Mouse (Mus musculus): ENCODE measurements around the gene Wnt8b. TPM values are rescaled to one million over a fixed set of nuclear protein-coding genes. Genes with fewer than 3 reads are reported as not detected.
A peak's percentile ranks its signal among the peaks of the same experiment; 100 is the strongest.

The Wnt8b gene
- polyA plus RNA-seq, 1 experiment, result not detected

DNA sequence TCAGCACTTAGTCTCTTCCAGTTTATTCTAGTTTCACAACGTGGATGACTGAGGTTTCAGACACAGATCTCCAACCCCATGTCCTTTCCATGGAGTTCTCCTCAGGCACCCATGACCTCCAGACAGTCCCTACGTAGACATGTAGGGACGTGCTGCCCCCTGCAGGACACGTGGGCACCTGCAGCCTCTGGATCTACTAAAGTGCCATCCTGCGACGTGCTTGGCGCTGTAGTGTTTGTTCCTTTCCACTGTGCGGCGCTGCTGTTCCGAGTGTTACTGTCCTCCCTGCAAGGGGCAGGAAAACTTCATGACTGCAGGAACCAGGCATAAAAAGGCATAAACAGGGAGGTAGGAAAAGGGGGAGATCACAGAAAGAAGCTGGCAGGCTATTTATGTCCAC lies 19.1 kb upstream of the Wnt8b start:
- H3K79me3 ChIP-seq (ENCODE audit: low read depth), result no peaks in the 10 kb centered on the region
- H3K4me3 ChIP-seq (ENCODE audit: insufficient read depth, poor library complexity, severe bottlenecking), result no peak overlapping the region
- H3K79me2 ChIP-seq (ENCODE audit: control insufficient read depth, insufficient read depth), result no peaks in the 10 kb centered on the region
- peaks cover 31% of the 10 kb centered on the region for H3K27me3 ChIP-seq (ENCODE audit: control insufficient read depth, insufficient read depth, insufficient read length)
- no peaks in the 10 kb centered on the region for H3K36me3 ChIP-seq (ENCODE audit: control insufficient read depth, insufficient read depth)
- no peak overlapping the region for H3ac ChIP-seq (ENCODE audit: control insufficient read depth, insufficient read length, low read depth)
- no peak for TF ChIP-seq USF1 (IDR thresholded peaks at IDR 0.05; ENCODE audit: low read depth)
- no peak for TF ChIP-seq MYOD1 (IDR thresholded peaks at IDR 0.05; ENCODE audit: control insufficient read depth, insufficient read length, low read depth)
- no peak for TF ChIP-seq CEBPB (IDR thresholded peaks at IDR 0.05; ENCODE audit: low read depth)
- TF ChIP-seq CTCF (IDR thresholded peaks at IDR 0.05; ENCODE audit: control insufficient read depth, insufficient read depth, insufficient read length), result peak; percentile 94

GRCm38 (mm10) chr19:44475268-44475667 lies 18.0 kb upstream of the Wnt8b start:
- H3ac ChIP-seq (ENCODE audit: control insufficient read depth, insufficient read length, low read depth), result no peak overlapping the region
- H3K36me3 ChIP-seq (ENCODE audit: control insufficient read depth, insufficient read depth), result no peaks in the 10 kb centered on the region
- no peaks in the 10 kb centered on the region for H3K79me2 ChIP-seq (ENCODE audit: control insufficient read depth, insufficient read depth)
- peaks cover 31% of the 10 kb centered on the region for H3K27me3 ChIP-seq (ENCODE audit: control insufficient read depth, insufficient read depth, insufficient read length)
- no peak overlapping the region for H3K4me3 ChIP-seq (ENCODE audit: insufficient read depth, poor library complexity, severe bottlenecking)
- TF ChIP-seq CEBPB (IDR thresholded peaks at IDR 0.05; ENCODE audit: low read depth) (no peak), FOSL1 (IDR thresholded peaks at IDR 0.05; ENCODE audit: insufficient read depth, low read length, poor library complexity, severe bottlenecking) (no peak), MYOD1 (IDR thresholded peaks at IDR 0.05; ENCODE audit: control insufficient read depth, insufficient read length, low read depth) (no peak), MAX (IDR thresholded peaks at IDR 0.05) (no peak), USF1 (IDR thresholded peaks at IDR 0.05; ENCODE audit: low read depth) (no peak)
- H3K79me3 ChIP-seq (ENCODE audit: low read depth), result no peaks in the 10 kb centered on the region

DNA sequence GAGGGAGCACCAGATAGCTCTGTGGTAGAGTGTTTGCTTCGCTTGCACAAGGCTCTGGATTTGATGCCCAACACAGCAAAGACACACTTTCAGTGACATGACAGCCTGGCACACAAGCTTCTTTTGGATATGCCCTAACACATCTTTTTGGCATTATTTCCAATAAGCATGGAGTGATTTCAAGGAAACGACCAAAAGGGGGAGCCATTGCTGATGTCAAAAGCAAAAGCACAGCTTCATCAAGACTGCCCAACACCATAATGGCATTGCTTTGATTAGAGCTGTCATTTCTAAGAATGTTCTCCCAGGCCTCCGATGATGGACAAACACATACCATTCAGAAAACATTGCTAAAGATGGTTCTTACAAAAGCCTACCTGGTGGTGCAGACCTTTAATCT lies 16.7 kb upstream of the Wnt8b start:
- no peaks in the 10 kb centered on the region for H3K36me3 ChIP-seq (ENCODE audit: control insufficient read depth, insufficient read depth)
- TF ChIP-seq MYOD1 (IDR thresholded peaks at IDR 0.05; ENCODE audit: control insufficient read depth, insufficient read length, low read depth) (no peak), MAX (IDR thresholded peaks at IDR 0.05) (no peak), CEBPB (IDR thresholded peaks at IDR 0.05; ENCODE audit: low read depth) (no peak), FOSL1 (IDR thresholded peaks at IDR 0.05; ENCODE audit: insufficient read depth, low read length, poor library complexity, severe bottlenecking) (no peak), USF1 (IDR thresholded peaks at IDR 0.05; ENCODE audit: low read depth) (no peak), CTCF (IDR thresholded peaks at IDR 0.05; ENCODE audit: control insufficient read depth, insufficient read depth, insufficient read length) (no peak), MYOG (IDR thresholded peaks at IDR 0.05; ENCODE audit: control insufficient read depth, extremely low read depth, insufficient read length) (no peak)
- H3K79me3 ChIP-seq (ENCODE audit: low read depth), result no peaks in the 10 kb centered on the region
- H3K27me3 ChIP-seq (ENCODE audit: control insufficient read depth, insufficient read depth, insufficient read length), result peaks cover 33% of the 10 kb centered on the region
- no peak overlapping the region for H3K4me3 ChIP-seq (ENCODE audit: insufficient read depth, poor library complexity, severe bottlenecking)
- H3ac ChIP-seq (ENCODE audit: control insufficient read depth, insufficient read length, low read depth), result no peak overlapping the region
- H3K79me2 ChIP-seq (ENCODE audit: control insufficient read depth, insufficient read depth), result no peaks in the 10 kb centered on the region

DNA sequence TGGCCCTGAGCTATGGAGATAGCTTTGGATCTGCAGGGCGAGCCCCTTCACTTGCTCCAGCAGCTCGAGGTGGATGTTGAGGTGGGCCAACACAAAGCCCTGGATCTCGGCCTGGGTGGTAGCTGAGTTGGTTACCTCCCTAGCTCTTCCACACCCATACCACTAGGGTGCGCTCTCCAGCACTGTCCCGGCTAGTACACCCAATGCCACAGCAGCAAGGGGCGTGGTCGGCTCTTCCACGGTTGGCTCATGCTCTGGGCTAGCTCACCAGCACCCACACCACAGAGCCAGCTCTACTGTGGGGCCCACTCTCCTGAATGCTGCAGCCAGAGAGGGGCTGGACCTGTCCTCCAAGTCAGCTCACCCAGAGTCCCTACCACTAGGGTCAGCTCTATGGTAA lies 6.0 kb upstream of the Wnt8b start:
- no peaks in the 10 kb centered on the region for H3K36me3 ChIP-seq (ENCODE audit: control insufficient read depth, insufficient read depth)
- H3ac ChIP-seq (ENCODE audit: control insufficient read depth, insufficient read length, low read depth), result no peak overlapping the region
- H3K4me3 ChIP-seq (ENCODE audit: insufficient read depth, poor library complexity, severe bottlenecking), result no peak overlapping the region
- H3K79me3 ChIP-seq (ENCODE audit: low read depth), result no peaks in the 10 kb centered on the region
- no peak for TF ChIP-seq USF1 (IDR thresholded peaks at IDR 0.05; ENCODE audit: low read depth)
- TF ChIP-seq CTCF (IDR thresholded peaks at IDR 0.05; ENCODE audit: control insufficient read depth, insufficient read depth, insufficient read length), result peak; percentile 85
- H3K27me3 ChIP-seq (ENCODE audit: control insufficient read depth, insufficient read depth, insufficient read length), result peaks cover 7% of the 10 kb centered on the region
- no peaks in the 10 kb centered on the region for H3K79me2 ChIP-seq (ENCODE audit: control insufficient read depth, insufficient read depth)

DNA sequence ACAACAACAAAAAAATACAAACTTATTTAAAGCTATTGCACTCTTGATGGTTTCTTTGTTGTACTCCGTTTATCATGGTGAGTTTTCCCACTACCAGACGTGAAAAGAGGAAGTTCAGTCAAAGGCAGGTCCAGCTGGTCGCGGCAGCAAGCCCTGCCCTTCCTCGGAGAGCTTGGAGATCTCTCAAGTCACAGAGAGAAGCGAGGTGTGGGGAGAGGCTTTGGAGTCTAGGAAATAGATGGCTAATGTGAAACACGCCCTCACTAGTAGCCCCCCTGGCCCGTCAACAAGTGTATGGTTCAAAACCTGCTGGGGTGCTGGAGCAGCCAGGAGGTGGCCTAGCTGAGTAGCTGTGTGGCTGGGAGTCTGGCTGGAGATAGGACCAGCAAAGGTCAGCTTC lies 3.2 kb downstream of the Wnt8b start:
- TF ChIP-seq MYOD1 (IDR thresholded peaks at IDR 0.05; ENCODE audit: control insufficient read depth, insufficient read length, low read depth) (no peak), CEBPB (IDR thresholded peaks at IDR 0.05; ENCODE audit: low read depth) (no peak), FOSL1 (IDR thresholded peaks at IDR 0.05; ENCODE audit: insufficient read depth, low read length, poor library complexity, severe bottlenecking) (no peak), MYOG (IDR thresholded peaks at IDR 0.05; ENCODE audit: control insufficient read depth, extremely low read depth, insufficient read length) (no peak), USF1 (IDR thresholded peaks at IDR 0.05; ENCODE audit: low read depth) (no peak), CTCF (IDR thresholded peaks at IDR 0.05; ENCODE audit: control insufficient read depth, insufficient read depth, insufficient read length) (no peak), MAX (IDR thresholded peaks at IDR 0.05) (no peak)
- no peaks in the 10 kb centered on the region for H3K36me3 ChIP-seq (ENCODE audit: control insufficient read depth, insufficient read depth)
- peaks cover 55% of the 10 kb centered on the region for H3K27me3 ChIP-seq (ENCODE audit: control insufficient read depth, insufficient read depth, insufficient read length)
- no peak overlapping the region for H3ac ChIP-seq (ENCODE audit: control insufficient read depth, insufficient read length, low read depth)
- H3K79me3 ChIP-seq (ENCODE audit: low read depth), result no peaks in the 10 kb centered on the region
- H3K79me2 ChIP-seq (ENCODE audit: control insufficient read depth, insufficient read depth), result no peaks in the 10 kb centered on the region
- no peak overlapping the region for H3K4me3 ChIP-seq (ENCODE audit: insufficient read depth, poor library complexity, severe bottlenecking)

- Histone ChIP-seq H3K36me3 (ENCODE audit: control insufficient read depth, insufficient read depth) (no peaks in the 10 kb centered on the region), H3K27me3 (ENCODE audit: control insufficient read depth, insufficient read depth, insufficient read length) (peaks cover 54% of the 10 kb centered on the region), H3K79me3 (ENCODE audit: low read depth) (no peaks in the 10 kb centered on the region), H3K79me2 (ENCODE audit: control insufficient read depth, insufficient read depth) (no peaks in the 10 kb centered on the region), H3K4me3 (ENCODE audit: insufficient read depth, poor library complexity, severe bottlenecking) (no peak overlapping the region), H3ac (ENCODE audit: control insufficient read depth, insufficient read length, low read depth) (no peak overlapping the region)
- TF ChIP-seq CEBPB (IDR thresholded peaks at IDR 0.05; ENCODE audit: low read depth) (no peak), MAX (IDR thresholded peaks at IDR 0.05) (no peak), MYOG (IDR thresholded peaks at IDR 0.05; ENCODE audit: control insufficient read depth, extremely low read depth, insufficient read length) (no peak), FOSL1 (IDR thresholded peaks at IDR 0.05; ENCODE audit: insufficient read depth, low read length, poor library complexity, severe bottlenecking) (no peak), MYOD1 (IDR thresholded peaks at IDR 0.05; ENCODE audit: control insufficient read depth, insufficient read length, low read depth) (no peak), USF1 (IDR thresholded peaks at IDR 0.05; ENCODE audit: low read depth) (no peak), CTCF (IDR thresholded peaks at IDR 0.05; ENCODE audit: control insufficient read depth, insufficient read depth, insufficient read length) (no peak)
Measured at GRCm38 (mm10) chr19:44496941-44497340, 3.7 kb downstream of the Wnt8b start.

Measured in C2C12 (cell line).